Mouse (Mus musculus) erythroblast, embryonic 14.5 days (primary cell): ENCODE data around the gene Il3. TPM values are rescaled to one million over a fixed set of nuclear protein-coding genes. Genes with fewer than 3 reads are reported as not detected.

ENCODE experiments used
- H3K27me3 ChIP-seq: 2 replicates; pipeline ENCODE4 v1.6.1; 2012; ENCODE audit warnings: inconsistent platforms; ENCODE audit not compliant: control insufficient read depth
- H3K36me3 ChIP-seq: 2 replicates; pipeline ENCODE4 v1.6.1; 2012; ENCODE audit warnings: mild to moderate bottlenecking, inconsistent platforms; ENCODE audit not compliant: control insufficient read depth
- H3K4me1 ChIP-seq: 2 replicates; pipeline ENCODE4 v1.6.1; 2012; ENCODE audit warnings: inconsistent platforms; ENCODE audit not compliant: control insufficient read depth
- H3K4me3 ChIP-seq: replicated peaks from 2 replicates; pipeline ENCODE3; 2012; ENCODE audit warnings: moderate library complexity, mild to moderate bottlenecking, inconsistent platforms
- H3K9me3 ChIP-seq: 2 replicates; pipeline ENCODE4 v1.6.1; 2012; ENCODE audit warnings: low read length, inconsistent platforms, mixed read lengths; ENCODE audit not compliant: control insufficient read depth
- GATA1 ChIP-seq: IDR thresholded peaks from 2 replicates; pipeline ENCODE4 v1.6.1; 2012; ENCODE audit warnings: low read length, inconsistent platforms, mixed read lengths
- TAL1 ChIP-seq: IDR thresholded peaks from 3 replicates; pipeline ENCODE4 v1.6.1; 2012; ENCODE audit warnings: low read length, inconsistent platforms, mixed read lengths
- polyA plus RNA-seq: library from polyadenylated mRNA; stranded (reverse); fragments of >175 nt; gene quantifications from 2 replicates; pipeline ENCODE4 v1.2.3, GENCODE M21; 2012

Il3 gene
- not detected in 2 replicates for polyA plus RNA-seq

- TF ChIP-seq GATA1 (no peak), TAL1 (no peak)
- Histone ChIP-seq H3K9me3 (no peaks in the 10 kb centered on the region), H3K36me3 (no peaks in the 10 kb centered on the region), H3K4me3 (no peak within 1 kb of the TSS), H3K4me1 (no peaks in the 10 kb centered on the region), H3K27me3 (no peaks in the 10 kb centered on the region)
Measured at GRCm38 (mm10) chr11:54267177-54267576, at the start of gene Il3. Gene Il3 (minus strand): TSS chr11:54267277.

DNA sequence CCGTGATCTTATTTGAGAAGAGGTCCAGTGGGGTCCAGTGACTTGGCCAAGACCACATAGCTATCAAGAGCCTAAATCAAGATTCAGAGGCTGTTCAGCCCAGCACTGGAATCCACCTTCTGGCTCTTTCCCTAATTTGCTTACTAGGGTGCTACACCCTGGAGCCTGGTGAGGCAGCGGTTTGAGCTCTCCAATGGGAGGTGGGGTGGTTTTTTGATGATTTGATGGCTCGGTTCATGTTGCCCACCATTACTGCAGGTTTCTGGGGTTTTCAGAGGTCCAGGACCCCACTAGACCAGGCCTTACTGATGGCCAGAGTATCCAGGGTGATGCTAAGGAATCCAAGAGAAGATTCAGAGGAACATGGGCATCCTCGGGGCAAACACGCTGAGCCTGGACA lies 48.3 kb upstream of the Il3 start:
- Histone ChIP-seq H3K4me1 (peaks cover 36% of the 10 kb centered on the region), H3K9me3 (no peaks in the 10 kb centered on the region), H3K4me3 (no peak overlapping the region), H3K36me3 (no peaks in the 10 kb centered on the region), H3K27me3 (no peaks in the 10 kb centered on the region)
- no peak for TF ChIP-seq TAL1
- TF ChIP-seq GATA1, result no peak

DNA sequence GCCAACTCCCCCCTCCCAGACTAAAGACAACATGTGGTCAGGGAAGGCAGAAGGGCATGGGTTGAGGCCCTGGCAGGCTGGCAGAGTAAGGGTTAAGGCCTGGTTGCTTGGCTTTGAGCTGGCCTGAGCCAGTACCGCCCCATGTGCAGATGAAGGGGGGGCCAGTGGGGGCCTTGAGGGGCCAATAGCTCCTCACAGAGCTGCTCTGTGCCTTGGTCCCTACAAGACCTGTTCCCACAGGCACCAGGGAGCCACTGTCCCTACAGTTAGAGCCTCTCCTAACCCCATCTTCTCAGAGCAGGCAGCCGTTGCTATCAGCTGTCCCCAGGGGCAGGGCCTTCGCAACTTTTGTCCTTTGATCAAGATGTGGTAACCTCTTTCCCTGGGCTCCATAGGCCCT lies 47.7 kb upstream of the Il3 start:
- no peaks in the 10 kb centered on the region for H3K27me3 ChIP-seq
- no peaks in the 10 kb centered on the region for H3K36me3 ChIP-seq
- no peak overlapping the region for H3K4me3 ChIP-seq
- H3K4me1 ChIP-seq, result peaks cover 36% of the 10 kb centered on the region
- TF ChIP-seq TAL1 (no peak), GATA1 (no peak)
- H3K9me3 ChIP-seq, result no peaks in the 10 kb centered on the region

DNA sequence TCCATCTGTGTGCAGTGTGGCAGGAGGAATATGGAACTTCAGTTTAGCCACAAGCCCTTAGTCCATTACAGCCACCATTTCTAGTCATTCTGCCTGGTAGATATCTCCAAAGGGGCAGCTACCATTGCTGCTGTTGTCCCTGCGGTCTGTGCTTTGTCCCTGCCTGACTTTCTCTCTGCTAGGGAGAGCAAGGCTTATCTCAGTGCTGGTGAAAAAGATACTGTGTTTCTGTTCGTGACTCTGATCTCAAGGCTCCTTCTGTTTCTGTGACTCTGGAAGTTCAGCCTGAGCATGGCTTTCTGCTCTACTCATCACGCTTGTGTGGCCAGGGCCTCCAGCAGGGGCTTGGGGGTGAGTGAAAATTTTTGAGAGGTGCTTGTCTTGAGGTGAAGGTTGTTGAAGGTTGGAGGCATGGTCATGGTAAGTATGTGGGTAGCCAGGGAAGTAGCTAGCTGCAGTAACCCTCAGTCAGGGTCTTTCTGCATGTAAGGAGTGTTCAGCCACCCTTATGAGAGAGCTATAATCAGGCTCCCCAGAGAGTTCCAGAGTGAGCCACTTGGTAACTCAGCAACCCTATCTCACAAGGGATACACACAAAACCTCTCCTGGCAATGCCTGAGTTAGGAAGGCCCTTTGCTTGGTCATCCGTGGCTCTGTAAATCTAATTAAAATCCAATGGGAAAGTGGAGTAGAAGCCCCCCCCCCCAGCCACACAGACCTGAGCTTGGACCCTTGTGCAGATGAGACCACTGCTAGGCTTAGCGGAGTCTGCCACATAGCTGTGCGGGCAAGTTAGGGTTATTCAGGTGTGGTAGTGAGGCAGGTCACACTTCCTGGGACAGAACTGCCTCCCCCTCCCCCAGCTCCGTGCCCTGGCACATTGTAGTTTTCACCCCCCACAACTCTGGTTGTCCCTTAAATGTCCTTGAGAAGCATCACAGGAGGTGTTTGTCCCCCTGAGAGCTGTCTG lies 46.6 kb upstream of the Il3 start:
- Histone ChIP-seq H3K4me3 (no peak overlapping the region), H3K27me3 (no peaks in the 10 kb centered on the region), H3K4me1 (peaks cover 36% of the 10 kb centered on the region), H3K9me3 (no peaks in the 10 kb centered on the region), H3K36me3 (no peaks in the 10 kb centered on the region)
- TF ChIP-seq GATA1, result no peak

DNA sequence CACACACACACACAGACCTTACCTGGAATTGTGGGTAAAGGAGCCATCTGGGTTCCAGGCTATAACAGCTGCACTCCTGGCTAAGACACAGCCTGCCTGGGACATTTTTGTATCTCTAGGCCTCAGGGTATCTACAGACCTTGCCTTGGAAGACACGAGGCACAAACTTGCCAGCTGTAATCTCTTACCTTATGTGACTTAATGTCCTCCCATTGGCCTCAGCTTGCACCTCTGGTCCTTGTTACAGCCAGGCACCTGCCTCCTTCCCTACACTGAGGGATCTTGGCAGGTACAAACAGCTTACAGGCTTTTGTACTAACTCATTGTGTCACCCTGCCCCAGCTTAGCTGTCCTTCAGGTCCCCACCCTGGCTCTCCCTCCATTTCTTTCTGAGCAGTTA lies 45.5 kb upstream of the Il3 start:
- H3K27me3 ChIP-seq, result no peaks in the 10 kb centered on the region
- peaks cover 36% of the 10 kb centered on the region for H3K4me1 ChIP-seq
- H3K9me3 ChIP-seq, result no peaks in the 10 kb centered on the region
- no peaks in the 10 kb centered on the region for H3K36me3 ChIP-seq
- H3K4me3 ChIP-seq, result no peak overlapping the region
- TF ChIP-seq TAL1 (no peak), GATA1 (no peak)

GRCm38 (mm10) chr11:54312021-54312420 lies 44.9 kb upstream of the Il3 start:
- H3K36me3 ChIP-seq, result no peaks in the 10 kb centered on the region
- peaks cover 36% of the 10 kb centered on the region for H3K4me1 ChIP-seq
- no peak overlapping the region for H3K4me3 ChIP-seq
- no peaks in the 10 kb centered on the region for H3K9me3 ChIP-seq
- peaks cover 3% of the 10 kb centered on the region for H3K27me3 ChIP-seq
- no peak for TF ChIP-seq TAL1
- TF ChIP-seq GATA1, result no peak

GRCm38 (mm10) chr11:54310588-54310987 lies 43.5 kb upstream of the Il3 start:
- peaks cover 33% of the 10 kb centered on the region for H3K4me1 ChIP-seq
- H3K9me3 ChIP-seq, result no peaks in the 10 kb centered on the region
- H3K4me3 ChIP-seq, result no peak overlapping the region
- TF ChIP-seq TAL1, result no peak
- TF ChIP-seq GATA1, result no peak
- H3K27me3 ChIP-seq, result peaks cover 16% of the 10 kb centered on the region
- H3K36me3 ChIP-seq, result no peaks in the 10 kb centered on the region

DNA sequence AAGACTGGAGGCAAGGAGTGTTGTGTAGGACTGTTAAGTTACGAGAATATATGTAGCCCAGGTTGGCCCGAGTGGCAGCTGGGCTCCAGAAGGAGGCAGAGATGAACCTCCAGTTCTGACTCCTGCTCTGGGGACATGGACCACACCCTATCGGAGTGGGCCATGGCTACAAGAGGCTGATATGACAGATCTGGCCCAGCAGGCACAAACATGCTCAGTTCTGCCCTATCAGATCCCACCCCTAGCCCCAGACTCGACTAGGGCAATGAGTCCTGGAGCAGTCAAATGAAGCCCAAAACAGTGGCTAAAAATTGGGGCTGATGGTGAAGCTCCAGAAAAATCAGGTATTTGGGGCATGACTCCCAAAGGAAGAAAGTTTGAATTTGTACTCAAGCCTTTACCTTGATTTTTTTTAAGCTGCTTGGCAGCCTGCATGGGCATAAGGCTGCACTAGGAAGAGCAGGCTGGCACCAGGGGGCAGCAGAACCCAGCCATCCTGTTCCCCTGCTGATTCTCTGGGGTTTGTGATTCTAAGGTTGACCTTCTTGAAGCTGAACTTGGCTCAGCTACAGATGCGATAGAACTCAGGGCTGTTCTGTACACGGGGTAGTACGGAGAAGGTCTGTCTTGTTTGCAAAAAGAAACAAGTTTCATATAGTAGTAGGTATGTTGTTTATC lies 40.2 kb upstream of the Il3 start:
- no peaks in the 10 kb centered on the region; the same call in 1 of the 2 replicates for H3K9me3 ChIP-seq
- H3K4me1 ChIP-seq, result peaks cover 3% of the 10 kb centered on the region
- no peaks in the 10 kb centered on the region for H3K36me3 ChIP-seq
- TF ChIP-seq TAL1, result no peak
- TF ChIP-seq GATA1, result no peak
- H3K4me3 ChIP-seq, result no peak overlapping the region
- H3K27me3 ChIP-seq, result peaks cover 49% of the 10 kb centered on the region

GRCm38 (mm10) chr11:54305331-54305730 lies 38.3 kb upstream of the Il3 start:
- H3K36me3 ChIP-seq, result no peaks in the 10 kb centered on the region
- no peak overlapping the region for H3K4me3 ChIP-seq
- H3K27me3 ChIP-seq, result peaks cover 56% of the 10 kb centered on the region
- TF ChIP-seq TAL1 (no peak), GATA1 (no peak)
- no peaks in the 10 kb centered on the region; the same call in 1 of the 2 replicates for H3K9me3 ChIP-seq
- no peaks in the 10 kb centered on the region for H3K4me1 ChIP-seq
